Mouse (Mus musculus) CH12.LX (cell line): ENCODE measurements around the gene Lnx1.

Source experiments
- CTCF ChIP-seq, 2 experiments: IDR thresholded peaks in 1 of 2; conservative IDR thresholded peaks in 1 of 2; 2 replicates each; pipeline ENCODE4 v1.5.1; 2011 to 2012; ENCODE audit warnings: low read depth in 2 of 2, low read length in 2 of 2, improper control_type of control experiment in 1 of 2, inconsistent platforms in 1 of 2, mild to moderate bottlenecking in 1 of 2, moderate library complexity in 1 of 2
- ELF1 ChIP-seq: IDR thresholded peaks from 2 replicates; pipeline ENCODE4 v1.6.1; 2014; ENCODE audit warnings: low read depth, mild to moderate bottlenecking, inconsistent platforms, low read length, improper control_type of control experiment
- GABPA ChIP-seq: IDR thresholded peaks from 2 replicates; pipeline ENCODE4 v1.6.1; 2012; ENCODE audit warnings: low read depth, low read length, improper control_type of control experiment, inconsistent platforms; ENCODE audit not compliant: insufficient replicate concordance
- JUN ChIP-seq: IDR thresholded peaks from 2 replicates; pipeline ENCODE4 v1.6.1; 2011; ENCODE audit warnings: low read depth, mild to moderate bottlenecking, low read length, improper control_type of control experiment, moderate library complexity; ENCODE audit not compliant: insufficient read depth
- KAT2A ChIP-seq: IDR thresholded peaks from 2 replicates; pipeline ENCODE4 v1.6.1; 2012; ENCODE audit warnings: low read length, improper control_type of control experiment, inconsistent platforms; ENCODE audit not compliant: insufficient replicate concordance
- MAX ChIP-seq: IDR thresholded peaks from 2 replicates; pipeline ENCODE4 v1.6.1; 2011; ENCODE audit warnings: low read length, improper control_type of control experiment
- MAZ ChIP-seq: IDR thresholded peaks from 2 replicates; pipeline ENCODE4 v1.6.1; 2012; ENCODE audit warnings: low read depth, mild to moderate bottlenecking, inconsistent platforms, low read length, improper control_type of control experiment, moderate library complexity
- POLR2A ChIP-seq: IDR thresholded peaks from 2 replicates; pipeline ENCODE4 v1.6.1; 2011; ENCODE audit warnings: low read depth, mild to moderate bottlenecking, improper control_type of control experiment, low read length
- RCOR1 ChIP-seq: conservative IDR thresholded peaks from 2 replicates; pipeline ENCODE4 v1.6.1; 2012; ENCODE audit warnings: low read depth, mild to moderate bottlenecking, inconsistent platforms, low read length, improper control_type of control experiment
- SMC3 ChIP-seq: IDR thresholded peaks from 2 replicates; pipeline ENCODE4 v1.6.1; 2011; ENCODE audit warnings: low read depth, low read length, improper control_type of control experiment
- USF1 ChIP-seq: IDR thresholded peaks from 2 replicates; pipeline ENCODE4 v1.6.1; 2014; ENCODE audit warnings: low read depth, mild to moderate bottlenecking, inconsistent platforms, low read length, improper control_type of control experiment
- ZC3H11A ChIP-seq: IDR thresholded peaks from 2 replicates; pipeline ENCODE4 v1.6.1; 2012; ENCODE audit warnings: low read depth, mild to moderate bottlenecking, inconsistent platforms, low read length, improper control_type of control experiment
- ZKSCAN1 ChIP-seq: IDR thresholded peaks from 2 replicates; pipeline ENCODE4 v1.6.1; 2012; ENCODE audit warnings: low read depth, inconsistent platforms, low read length, improper control_type of control experiment, borderline replicate concordance

- TF ChIP-seq ZC3H11A (no peak), POLR2A (no peak), CTCF (conservative IDR thresholded peaks at IDR 0.05 in 1 of 2, IDR thresholded peaks at IDR 0.05 in 1 of 2; ENCODE audit: low read depth in 2 of 2, low read length in 2 of 2) (no peak), SMC3 (no peak), USF1 (no peak), GABPA (no peak), MAX (no peak), KAT2A (no peak), ELF1 (no peak), JUN (no peak), MAZ (no peak), RCOR1 (no peak), ZKSCAN1 (no peak)
Measured at GRCm38 (mm10) chr5:74545606-74546005, 157.1 kb downstream of the Lnx1 start.
